Mouse (Mus musculus): ENCODE data around the gene Alox8.

DNA sequence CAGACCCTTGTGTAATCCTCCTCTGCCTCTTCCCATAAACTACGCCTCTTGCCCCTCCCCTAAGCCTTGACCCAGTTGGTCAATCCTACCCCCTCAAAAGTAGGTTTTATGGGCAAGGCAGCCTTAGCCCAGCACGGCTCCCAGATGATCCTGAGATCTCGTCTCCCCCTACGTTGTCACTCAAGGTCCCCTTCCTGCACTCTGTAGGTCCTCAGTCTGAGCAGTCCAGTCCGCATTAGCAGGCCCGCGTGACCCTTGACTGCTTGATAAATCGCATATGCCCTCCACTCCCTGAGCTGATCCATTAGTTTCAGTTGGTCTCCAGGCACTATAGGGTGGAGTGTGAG, 63.0 kb downstream of the Alox8 start:
- TF ChIP-seq CTCF (IDR thresholded peaks at IDR 0.05; ENCODE audit: low read depth, low read length) (no peak), POLR2A (IDR thresholded peaks at IDR 0.05; ENCODE audit: insufficient read depth, low read length) (no peak), EP300 (IDR thresholded peaks at IDR 0.05; ENCODE audit: insufficient read depth, low read depth, low read length) (no peak)
